Mouse (Mus musculus): Measurements from ENCODE around the gene Rbm47.

- TF ChIP-seq CTCF (IDR thresholded peaks at IDR 0.05; ENCODE audit: control insufficient read depth, insufficient read depth, insufficient replicate concordance, low read depth, low read length), result no peak
- TF ChIP-seq POLR2A (IDR thresholded peaks at IDR 0.05; ENCODE audit: control insufficient read depth, low read depth, low read length), result no peak
Observed at GRCm38 (mm10) chr5:66088247-66088901, 84.5 kb downstream of the Rbm47 start.
